Mouse (Mus musculus): ENCODE measurements around the gene Aff4.

Gene Aff4

DNA sequence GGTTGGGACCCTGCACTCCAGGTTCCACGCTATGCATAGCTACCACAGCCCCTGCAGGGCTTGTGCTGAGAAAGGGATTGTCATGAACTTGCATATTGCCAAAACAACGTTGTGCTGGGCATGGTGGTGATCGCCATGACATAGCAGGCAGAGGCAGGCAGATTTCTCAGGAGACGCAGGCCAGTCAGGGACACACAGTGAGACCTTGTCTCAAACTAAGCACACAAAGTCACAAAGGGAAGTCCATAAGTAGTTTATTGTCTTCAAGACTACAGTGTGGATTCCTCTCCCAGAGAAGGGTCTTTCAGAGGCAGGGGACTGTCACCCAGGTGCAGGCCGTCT, 78.1 kb downstream of the Aff4 start:
- no peak for DNase-seq (ENCODE audit: low spot score)

DNA sequence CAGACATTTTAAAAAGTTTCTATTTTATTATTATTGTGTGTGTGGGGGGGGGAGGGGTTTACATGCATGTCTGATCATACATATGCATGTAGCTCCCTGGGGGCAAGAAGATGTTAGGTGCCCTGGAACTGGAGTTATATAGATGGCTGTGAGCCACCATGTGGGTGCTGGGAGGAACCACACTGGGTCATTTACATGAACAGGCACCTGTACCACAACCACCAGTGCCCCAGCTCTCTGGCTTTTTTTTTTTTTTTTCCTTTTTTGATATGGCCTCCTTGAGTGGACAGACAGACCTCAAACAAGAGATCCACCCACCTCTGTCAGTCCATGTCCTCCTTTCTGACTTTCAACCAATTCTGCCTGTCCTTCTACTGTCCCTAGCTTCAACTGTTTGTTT, 78.5 kb downstream of the Aff4 start:
- no peak for DNase-seq (ENCODE audit: low spot score)

DNA sequence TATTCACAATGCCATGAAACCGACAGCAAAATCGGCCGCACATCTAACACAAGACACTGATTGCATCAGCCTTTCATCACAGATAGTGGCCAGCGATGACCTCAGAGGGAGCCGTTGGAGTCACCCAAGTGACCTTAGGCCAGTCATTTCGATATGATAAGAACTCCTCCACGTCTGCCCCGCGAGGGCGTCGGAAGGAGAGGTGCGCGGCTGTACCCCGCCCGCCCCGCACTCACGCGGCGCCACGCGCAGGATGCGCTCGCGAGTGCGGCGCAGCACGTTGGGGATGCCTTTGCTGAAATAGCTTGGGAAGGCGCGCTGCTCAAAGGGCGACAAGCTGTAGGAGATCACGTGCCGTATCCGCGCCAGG, 79.7 kb downstream of the Aff4 start:
- DNase-seq (ENCODE audit: low spot score): no peak

DNA sequence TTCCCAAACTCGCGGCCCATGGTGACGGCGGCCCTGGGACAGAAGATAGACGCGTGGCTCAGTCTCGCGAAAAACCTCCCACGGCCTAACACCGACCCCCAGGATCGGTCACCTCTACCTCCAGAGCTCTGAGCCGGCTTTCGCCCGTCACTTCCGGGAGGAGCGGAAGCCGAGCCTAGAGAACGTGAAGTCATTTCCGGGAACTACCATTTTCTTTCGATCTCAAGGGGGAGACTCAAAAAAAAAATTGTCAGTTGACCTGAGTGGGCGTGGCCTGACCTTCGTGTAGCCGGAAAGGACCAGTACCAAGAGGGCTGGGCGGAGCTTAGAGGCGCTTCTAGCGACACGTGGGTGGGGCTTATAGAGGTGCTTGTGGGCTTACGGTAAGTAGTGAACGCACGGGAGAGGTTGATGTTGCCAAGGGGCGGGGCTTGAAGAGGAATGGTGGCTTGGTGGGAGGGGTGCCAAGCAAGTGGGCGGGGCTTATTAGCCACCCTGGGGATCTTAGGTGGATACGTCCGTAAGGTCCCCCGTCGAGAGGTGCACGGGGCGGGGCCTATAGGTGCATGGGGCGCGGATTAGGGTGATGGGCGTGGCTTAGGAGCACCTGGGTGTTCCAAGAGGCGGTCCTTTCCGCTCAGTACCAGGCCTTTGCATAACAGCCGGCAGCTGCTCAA, 80.2 kb downstream of the Aff4 start, which contains the start of the genes Uqcrq and Gdf9:
Uqcrq (minus strand) TSS at position 162 of the 677 bp plus-strand sequence.
Gdf9 (plus strand) TSS at position 354 of the 677 bp plus-strand sequence.
- DNase-seq (ENCODE audit: low spot score): peak; percentile 100

DNA sequence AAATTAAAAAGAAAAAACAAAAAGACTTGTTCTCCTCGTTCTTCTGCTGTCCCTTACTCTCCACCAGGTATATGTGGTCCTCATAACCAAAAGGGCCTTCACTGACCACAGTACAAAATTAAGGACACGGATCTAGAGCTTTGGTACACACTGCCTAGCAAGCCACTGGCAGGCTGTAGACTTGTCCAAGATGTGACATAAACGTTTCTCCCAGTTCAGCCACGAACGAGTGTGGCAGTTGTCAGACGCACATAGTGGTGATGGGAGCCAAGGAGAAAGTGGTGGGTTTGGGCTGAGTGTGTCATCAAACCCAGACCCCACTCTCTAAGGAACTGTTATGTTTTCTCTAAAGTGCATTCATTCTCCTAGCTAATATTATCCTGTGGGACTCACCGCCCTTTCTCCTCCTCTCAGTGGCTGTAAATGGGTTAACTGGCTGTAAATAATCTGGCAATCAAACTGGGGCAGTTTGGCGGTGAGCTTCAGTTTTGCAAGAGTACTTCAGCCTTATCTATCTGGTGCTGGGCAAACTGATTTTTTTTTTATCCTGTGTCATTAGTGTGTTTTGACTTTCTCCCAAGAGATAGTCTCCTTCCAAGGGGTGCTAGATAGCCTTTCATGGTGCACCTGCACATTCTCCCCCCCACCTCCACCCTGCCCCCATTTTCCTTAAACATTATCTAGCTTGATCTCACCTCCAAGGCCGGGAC, 80.9 kb downstream of the Aff4 start:
- no peak for DNase-seq (ENCODE audit: low spot score)

DNA sequence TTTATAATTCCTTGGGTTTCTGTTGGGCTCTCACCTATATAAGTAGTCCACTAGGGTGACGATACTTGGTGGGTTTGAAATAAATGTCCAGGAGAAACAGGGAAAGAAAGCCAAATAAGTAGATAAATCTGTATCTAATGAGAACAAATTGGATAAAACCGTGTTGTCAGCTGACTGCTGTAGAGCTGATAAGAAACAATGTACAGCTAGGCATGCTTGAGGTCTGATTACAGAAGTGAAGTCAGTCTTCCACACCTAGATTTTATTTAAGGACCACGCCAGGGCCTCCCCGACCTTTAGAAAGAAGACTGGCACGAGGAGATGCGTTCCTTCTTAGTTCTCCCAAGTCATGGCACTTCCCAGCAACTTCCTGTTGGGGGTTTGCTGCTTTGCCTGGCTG, 82.4 kb downstream of the Aff4 start:
- DNase-seq (ENCODE audit: low spot score): no peak

DNA sequence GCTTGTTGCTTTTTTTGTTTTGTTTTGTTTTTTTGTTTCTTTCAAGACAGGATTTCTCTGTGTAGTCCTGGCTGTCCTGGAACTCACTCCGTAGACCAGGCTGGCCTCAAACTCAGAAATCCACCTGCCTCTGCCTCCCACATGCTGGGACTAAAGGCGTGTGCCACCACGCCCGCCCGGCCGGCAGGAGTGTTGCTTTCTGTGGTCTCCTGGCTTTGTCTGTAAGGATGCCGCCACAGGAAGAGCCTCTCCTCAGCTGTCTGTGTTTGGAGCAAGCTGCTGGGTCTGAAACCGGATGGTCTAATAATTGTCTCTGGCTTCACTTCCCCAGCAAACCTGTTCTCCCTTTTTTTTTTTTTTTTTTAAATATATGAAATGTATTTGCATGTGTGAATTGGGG, 84.9 kb downstream of the Aff4 start:
- no peak for DNase-seq (ENCODE audit: low spot score)

DNA sequence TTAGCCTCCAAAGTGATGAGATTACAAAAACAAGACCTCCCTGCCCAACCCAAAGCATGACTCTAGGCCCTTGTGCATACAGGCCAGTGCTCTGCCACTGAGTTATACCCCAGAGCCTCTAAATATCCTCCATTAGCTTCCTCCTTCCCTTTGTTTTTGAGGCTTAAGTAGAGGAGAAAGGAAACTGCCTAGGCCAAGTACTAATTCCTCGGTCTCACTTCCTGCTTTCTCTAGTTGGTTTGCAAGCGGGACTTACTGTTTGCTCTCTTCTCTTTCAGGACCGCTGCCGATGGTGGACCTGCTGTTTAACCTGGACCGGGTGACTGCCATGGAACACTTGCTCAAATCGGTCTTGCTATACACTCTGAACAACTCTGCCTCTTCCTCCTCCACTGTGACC, 85.7 kb downstream of the Aff4 start:
- DNase-seq (ENCODE audit: low spot score): no peak

DNA sequence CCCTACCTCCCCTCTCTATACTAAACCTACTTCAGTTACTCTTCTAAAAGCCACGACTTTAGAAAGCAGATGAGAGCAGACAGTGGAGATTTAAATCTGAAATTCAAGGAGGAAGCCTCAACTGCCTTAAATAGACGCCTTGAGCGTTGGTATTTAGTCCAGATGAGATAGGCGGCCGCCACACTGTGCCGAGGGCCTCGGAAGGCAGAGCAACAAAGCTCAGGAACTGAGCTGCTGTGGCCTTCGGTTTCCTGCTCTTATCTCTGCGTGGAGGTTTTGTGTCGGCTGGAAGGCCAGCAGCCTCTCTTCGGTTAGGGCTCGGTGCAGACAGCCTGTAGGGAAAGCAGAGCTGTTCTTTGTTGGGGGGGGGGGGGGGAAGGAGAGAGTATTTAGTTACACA, 91.3 kb downstream of the Aff4 start:
- no peak for DNase-seq (ENCODE audit: low spot score)

DNA sequence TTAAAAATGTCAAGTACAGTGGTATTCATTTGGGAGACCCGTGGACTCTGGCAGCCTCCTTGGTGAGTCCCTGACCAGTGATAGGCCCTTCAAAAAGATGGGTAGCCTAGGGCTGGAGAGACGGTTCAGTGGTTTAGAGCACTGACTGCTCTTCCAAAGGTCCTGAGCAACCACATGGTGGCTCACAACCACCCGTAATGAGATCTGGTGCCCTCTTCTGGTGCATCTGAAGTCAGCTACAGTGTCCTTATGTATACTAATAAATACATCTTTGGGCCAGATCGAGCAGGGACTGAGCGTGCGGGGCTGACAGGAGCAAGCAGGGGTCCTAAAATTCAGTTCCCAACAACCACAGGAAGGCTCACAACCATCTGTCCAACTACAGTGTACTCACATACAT, 93.2 kb downstream of the Aff4 start:
- DNase-seq (ENCODE audit: low spot score): no peak

DNA sequence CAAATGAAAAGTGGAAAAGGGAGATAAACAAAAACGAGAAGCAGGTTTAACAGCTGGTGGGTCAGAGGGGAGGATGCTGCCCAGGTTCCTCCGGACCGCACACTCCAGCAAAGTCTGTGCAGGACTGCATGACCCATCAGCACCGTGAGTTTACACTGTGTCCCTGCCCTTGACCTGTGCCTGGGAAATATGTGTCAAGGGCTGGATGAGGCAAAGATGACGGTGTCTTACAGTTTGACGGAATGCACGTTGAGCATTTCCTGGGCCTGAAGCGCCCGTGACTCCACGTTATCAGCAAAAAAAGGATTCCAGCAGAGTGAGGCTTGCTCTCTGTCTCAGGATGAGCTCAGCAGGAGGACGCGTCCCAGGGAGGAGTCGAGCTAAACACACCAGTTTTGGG, 94.9 kb downstream of the Aff4 start:
- DNase-seq (ENCODE audit: low spot score): no peak

DNA sequence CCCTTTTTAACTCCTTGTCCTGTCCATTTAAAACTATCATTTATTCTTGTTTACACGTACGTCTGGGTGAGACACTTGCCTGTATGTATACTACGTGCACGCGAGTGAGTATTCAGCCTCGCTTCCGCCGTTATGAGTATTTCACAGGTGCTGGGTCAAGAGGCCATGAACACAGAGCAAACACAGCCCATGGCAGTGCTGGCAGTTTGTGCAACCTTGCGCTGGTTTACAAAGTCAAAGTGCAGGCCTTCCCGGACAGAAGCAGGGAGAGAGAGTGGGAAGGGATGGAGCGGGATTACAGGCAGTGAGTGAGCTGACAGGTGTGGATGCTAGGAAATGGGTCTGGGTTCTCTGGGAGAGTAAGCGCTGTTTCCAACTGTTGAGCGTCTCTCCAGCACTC, 95.5 kb downstream of the Aff4 start:
- peak; percentile 78 for DNase-seq (ENCODE audit: low spot score)

DNA sequence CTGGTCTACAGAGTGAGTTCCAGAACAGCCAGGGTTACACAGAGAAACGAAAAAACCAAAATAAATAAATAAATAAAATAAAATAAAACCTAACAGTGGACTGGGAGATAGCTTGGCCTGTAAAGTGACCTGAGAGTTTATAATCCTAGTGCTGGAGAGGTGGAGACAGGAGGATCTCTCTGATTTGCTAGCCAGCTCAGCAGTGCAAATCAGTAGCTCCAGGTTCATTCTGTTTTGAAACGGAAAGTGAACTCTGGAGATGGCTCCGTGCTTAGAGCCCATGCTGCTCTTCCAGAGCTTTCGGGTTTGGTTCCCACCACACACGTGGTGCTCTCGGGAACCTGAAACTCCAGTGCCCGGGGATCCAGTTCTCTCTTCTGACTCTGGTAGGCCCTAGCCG, 97.4 kb downstream of the Aff4 start:
- no peak for DNase-seq (ENCODE audit: low spot score)

DNA sequence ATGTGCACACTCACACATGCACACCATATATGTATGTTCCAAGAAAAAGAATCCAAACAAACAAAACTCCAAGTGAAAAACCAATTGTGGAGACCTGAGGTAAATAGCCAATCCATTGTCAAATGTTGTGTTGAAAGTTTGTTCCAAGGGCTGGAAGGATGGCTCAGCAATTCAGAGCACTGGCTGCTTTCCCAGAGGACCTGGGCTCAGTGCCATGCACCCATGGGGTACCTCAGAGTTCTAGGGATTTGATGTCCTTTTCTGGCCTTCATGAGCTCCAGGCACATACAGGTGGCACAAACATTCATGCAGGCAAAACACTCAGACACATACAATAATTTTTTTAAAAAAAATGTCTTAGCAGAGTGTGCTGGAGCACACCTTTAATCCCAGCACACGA, 97.9 kb downstream of the Aff4 start:
- DNase-seq (ENCODE audit: low spot score): no peak

DNA sequence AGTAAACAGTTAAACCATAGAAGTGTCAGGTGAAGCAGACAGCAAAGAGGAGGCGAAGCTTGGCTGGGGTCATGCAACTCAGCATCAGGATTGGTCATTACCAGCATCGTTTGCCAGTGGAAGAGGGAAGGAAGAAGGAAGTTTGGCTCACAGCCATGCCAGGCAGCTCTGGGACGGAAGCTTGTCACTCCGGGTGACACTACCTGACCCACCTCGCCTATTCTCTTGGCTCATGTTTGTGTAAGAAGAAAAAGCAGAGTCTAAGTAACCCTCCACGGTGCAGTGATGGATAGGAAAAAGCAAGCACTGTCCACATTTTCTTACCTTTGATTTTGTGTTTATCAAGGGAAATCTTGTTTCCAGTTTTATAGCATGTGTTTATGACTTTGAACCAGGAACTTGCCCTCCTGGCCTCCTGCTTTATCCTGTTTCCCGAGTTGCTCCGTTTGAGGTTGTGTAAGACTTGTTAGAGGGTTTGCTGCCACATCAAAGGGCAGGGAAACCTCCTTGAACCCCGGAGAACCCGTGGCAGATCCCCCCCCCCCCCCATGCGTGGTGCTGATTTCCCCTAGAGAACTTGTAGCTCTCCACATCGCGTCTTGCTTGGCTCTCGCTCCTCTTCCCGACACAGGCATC, 99.6 kb downstream of the Aff4 start:
- DNase-seq (ENCODE audit: low spot score): no peak

DNA sequence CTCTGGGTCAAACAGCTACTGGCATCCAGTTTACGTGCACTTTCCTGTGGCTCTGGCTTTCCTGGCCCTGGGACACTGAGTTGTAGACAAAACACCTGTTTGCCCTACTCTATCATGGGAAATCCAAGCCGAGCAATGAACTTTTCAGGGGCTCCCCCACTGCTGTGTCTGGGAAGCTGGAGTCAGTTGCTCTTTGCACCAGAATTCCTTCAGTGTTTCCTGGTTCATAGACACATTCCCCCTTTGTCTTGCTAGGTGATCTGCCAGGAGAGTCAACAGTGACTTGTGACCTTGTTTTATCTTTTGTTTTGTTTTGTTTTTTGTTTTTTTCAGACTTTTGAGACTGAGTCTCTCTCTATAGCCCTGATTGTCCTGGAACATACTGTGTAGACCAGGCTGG, 100.7 kb downstream of the Aff4 start:
- no peak for DNase-seq (ENCODE audit: low spot score)

DNA sequence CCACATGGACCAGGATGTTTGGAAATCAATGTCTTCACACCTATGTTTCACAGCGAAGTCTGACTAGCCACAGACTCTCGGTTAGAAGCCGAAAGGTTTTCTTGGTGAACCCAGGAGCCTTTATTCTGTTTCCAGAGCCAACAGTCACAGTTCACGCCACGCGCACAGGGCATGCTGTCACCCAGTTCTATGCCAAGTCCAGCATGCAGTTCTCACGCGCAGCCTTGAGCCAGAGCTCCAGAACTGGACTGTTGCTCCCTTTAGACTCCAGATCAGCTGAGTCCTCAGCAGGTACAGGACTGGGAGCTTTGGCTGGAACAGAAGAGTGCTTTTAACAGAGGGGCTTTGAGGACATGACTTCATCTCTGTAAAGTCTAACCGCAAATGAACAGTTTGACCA, 101.8 kb downstream of the Aff4 start:
- DNase-seq (ENCODE audit: low spot score): no peak

DNA sequence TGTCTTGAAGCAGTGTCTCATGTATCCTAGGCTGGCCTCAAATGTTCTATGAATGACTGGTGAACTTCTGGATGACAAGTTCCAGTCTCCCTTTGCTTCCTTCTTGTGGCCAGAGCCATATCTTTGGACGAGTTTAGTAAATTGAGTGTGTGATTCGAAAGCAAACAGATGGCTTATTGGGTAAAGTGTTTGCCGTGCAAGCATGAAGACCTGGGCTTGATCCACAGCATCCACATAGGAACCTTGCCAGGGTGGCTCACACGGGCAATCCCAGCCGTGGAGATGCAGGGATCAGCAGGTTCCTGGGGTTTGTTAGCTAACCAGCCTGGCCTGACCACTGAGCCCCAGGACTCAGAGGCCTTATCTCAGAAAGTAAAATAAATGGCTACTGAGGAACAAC, 102.4 kb downstream of the Aff4 start:
- no peak for DNase-seq (ENCODE audit: low spot score)

DNA sequence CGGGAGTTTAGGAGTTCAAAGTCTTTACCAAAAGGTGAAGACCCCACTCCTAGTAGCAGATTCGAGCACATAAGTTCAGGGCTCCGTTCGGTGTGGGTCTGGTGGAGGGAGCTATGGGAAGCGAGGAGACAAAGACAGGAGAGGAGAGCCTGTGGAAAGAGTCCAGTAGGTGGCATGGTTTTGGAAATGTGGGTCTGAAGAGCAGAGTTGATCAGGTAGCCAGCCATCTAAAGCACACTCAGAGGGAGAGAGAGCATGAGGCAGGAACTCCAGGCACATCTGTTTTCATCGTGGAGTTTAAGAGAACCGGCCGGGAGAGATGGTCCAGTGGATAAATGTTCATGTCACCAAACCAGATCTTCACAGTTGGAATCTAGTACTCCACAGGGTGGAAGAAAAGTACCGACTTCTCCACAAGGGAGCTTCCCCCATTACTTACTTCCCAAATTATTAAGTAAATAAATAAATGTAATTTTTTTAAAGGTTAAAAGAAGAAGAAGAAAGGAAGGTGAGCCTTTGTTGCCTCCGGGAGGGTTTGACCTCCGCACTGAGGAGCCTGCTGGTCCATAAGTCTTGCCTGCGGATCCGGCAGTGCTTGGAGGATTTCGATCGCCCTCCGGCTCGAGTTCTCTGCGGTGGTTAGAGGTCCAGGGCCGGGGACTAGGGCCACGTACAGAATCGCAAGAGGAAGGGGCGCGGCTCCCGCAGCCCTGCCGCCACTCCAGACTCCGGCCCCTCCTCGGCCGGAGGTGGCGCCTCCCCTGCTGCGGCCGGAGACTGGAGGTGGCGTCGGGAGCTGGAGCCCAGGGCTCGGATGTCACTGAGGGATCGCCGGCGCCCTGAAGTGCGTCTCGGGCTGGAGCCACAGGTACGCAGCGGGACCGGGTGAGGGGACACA, 106.1 kb downstream of the Aff4 start, which contains the start of the genes Gm10447 and Shroom1:
Gm10447 (minus strand) TSS at position 637 of the 898 bp plus-strand sequence.
Shroom1 (plus strand) TSS at position 732 of the 898 bp plus-strand sequence.
- DNase-seq (ENCODE audit: low spot score): peak; percentile 76

DNA sequence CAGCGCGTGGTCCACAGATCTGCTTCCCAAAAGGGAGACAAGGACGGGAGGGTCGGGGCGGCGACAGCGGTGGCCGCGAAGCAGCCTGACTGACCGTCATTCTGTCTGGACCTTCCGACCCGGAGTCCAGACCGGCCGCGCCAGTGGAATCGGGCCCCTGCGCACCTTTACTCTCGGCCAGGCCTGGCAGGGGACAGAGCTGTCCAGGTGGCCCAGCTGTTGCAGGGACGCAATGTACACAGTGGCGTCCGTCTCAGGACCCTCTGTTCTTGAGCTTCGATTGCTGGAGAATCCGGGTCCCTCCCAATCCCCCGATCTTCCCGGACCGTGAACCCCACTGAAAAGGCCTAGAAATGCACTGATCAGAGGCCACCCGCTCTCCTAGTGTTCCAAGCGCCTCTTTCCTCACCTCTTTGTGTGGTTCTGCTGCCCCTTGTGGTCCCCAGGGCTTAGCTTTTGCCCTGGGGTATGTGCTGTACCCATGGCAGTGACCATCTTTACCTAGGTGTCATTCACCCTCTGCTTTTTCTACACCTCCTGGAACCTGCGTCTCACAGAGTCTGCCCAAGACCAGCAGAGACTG, 106.8 kb downstream of the Aff4 start:
- DNase-seq (ENCODE audit: low spot score): no peak

DNA sequence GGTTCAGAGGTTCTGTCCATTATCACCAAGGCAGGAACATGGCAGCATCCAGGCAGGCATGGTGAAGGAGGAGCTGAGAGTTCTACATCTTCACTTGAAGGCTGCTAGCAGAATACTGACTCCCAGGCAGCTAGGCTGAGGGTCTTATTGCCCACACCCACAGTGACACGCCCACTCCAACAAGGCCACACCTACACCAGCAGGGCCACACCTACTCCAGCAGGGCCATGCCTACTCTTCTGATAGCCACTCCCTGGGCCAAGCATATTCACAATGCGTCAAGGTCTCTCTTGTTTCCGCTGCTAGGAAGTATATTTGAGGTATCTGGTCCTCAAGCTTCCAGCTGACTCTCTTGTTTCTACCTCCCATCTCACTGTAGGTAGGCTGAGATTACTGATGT, 108.4 kb downstream of the Aff4 start:
- DNase-seq (ENCODE audit: low spot score): no peak

DNA sequence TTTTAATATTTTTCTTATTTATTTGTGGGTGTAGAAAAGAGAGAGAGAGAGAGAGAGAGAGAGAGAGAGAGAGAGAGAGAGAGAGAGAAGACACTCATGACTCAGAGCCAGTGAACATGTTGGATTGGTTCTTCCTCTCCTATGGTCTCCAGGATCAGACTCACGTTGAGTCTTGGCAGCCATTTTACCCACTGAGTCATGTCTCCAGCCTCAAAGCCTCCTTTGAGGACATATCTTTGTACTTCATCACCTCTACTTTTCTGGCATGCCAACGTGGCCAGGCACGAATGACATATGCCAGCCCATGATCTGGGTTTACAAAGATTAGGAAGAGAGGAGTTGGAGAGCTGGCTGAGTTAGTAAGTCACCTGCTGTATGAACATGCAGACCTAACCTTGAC, 109.6 kb downstream of the Aff4 start:
- no peak for DNase-seq (ENCODE audit: low spot score)

Data from yolk sac, embryonic 10.5 days (tissue).